Mouse (Mus musculus) midbrain, embryonic 10.5 days (tissue): ENCODE data around the gene Gm20498. TPM values are rescaled to one million over a fixed set of nuclear protein-coding genes. Genes with fewer than 3 reads are reported as not detected.
"Not testable (repeated sequence)": the region's sequence is repeated elsewhere in the genome, so short reads cannot be mapped to it uniquely, and the experiment has no call there.

Experiments
- DNase-seq: peaks from one replicate; pipeline ENCODE4 v3.0.0-alpha.2; 2017; ENCODE audit warnings: low spot score
- H3K27ac ChIP-seq: fragments of 300-500 bp; sonication (generic); replicated peaks from 2 replicates; pipeline ENCODE4 v1.5.1; 2016; ENCODE audit warnings: mild to moderate bottlenecking
- H3K27me3 ChIP-seq: fragments of 300-500 bp; sonication (generic); 2 replicates; pipeline ENCODE4 v1.6.1; 2016; ENCODE audit warnings: low read depth, mild to moderate bottlenecking; ENCODE audit not compliant: poor library complexity, severe bottlenecking
- H3K36me3 ChIP-seq: fragments of 300-500 bp; sonication (generic); 2 replicates; pipeline ENCODE4 v1.6.1; 2016; ENCODE audit warnings: mild to moderate bottlenecking, moderate library complexity
- H3K4me1 ChIP-seq: fragments of 300-500 bp; sonication (generic); 2 replicates; pipeline ENCODE4 v1.6.1; 2016
- H3K4me3 ChIP-seq: fragments of 300-500 bp; sonication (generic); 2 replicates; pipeline ENCODE4 v1.5.1; 2016; ENCODE audit warnings: mild to moderate bottlenecking, moderate library complexity
- H3K9me3 ChIP-seq: fragments of 300-500 bp; sonication (generic); replicated peaks from 2 replicates; pipeline ENCODE4 v1.6.1; 2016; ENCODE audit warnings: mild to moderate bottlenecking
- WGBS: fragments of 180-500 bp; shearing (Covaris S2); methylation state at CpG from one replicate; pipeline ENCODE4 v1.1.7; 2016; 5-methylcytosine and 5-hydroxymethylcytosine counted together
- polyA plus RNA-seq: library from polyadenylated mRNA; unstranded; fragments of >200 nt; fragmentation: Nextera tagmentation; extraction: Ambion mirVana; gene quantifications from 2 replicates; pipeline ENCODE4 v1.2.1, GENCODE M21; 2016

Gm20498 gene
- 29.4 and 30.6 TPM in 2 replicates for polyA plus RNA-seq

GRCm38 (mm10) chr12:81532316-81533028, at the start of gene Gm20498, which contains the start of gene Synj2bp:
Gene Gm20498, minus strand, starts transcription at chr12:81532905.
Gene Synj2bp, minus strand, starts transcription at chr12:81532911.
- peaks cover 20% of the 10 kb centered on the region for H3K4me1 ChIP-seq
- H3K27me3 ChIP-seq: no peaks in the 10 kb centered on the region
- no peaks in the 10 kb centered on the region for H3K9me3 ChIP-seq
- H3K36me3 ChIP-seq: no peaks in the 10 kb centered on the region
- H3K27ac ChIP-seq: peak within 1 kb of the TSS; percentile 85
- DNase-seq: peak; percentile 84
- H3K4me3 ChIP-seq: peak within 1 kb of the TSS; percentile 87
- under 1% methylated on average over 46 of the region's 46 CpGs for WGBS

DNA sequence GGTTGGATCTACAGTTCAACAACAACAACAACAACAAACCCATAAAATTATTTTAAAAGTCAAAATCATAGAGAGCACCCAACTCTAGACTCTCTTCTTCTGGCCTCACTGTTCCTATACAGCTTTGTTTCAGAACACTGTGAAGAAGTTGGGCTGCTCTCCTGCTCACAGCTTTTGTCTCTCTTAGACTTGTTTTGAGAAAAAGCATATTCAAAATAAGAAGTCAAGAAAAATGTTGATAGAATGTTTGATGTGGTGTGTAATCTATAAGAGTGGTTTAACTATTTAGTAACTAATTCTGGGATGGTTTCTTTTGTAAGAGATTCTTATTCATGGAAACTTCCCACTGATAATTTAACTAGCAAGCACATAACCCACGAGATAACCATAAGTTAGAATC, 35.7 kb upstream of the Gm20498 start, which contains the start of gene Adam21:
Adam21 (minus strand) TSS at position 101 of the 400 bp plus-strand sequence.
- 89% methylated on average over 1 of the region's 1 CpGs for WGBS
- Histone ChIP-seq H3K27ac (no peak within 1 kb of the TSS), H3K36me3 (peaks cover 25% of the 10 kb centered on the region), H3K27me3 (no peaks in the 10 kb centered on the region), H3K9me3 (no peaks in the 10 kb centered on the region), H3K4me3 (no peak within 1 kb of the TSS), H3K4me1 (no peaks in the 10 kb centered on the region)
- no peak for DNase-seq

GRCm38 (mm10) chr12:81567931-81568330, 35.2 kb upstream of the Gm20498 start:
- H3K27ac ChIP-seq: no peak overlapping the region
- 91% methylated on average over 5 of the region's 5 CpGs for WGBS
- no peaks in the 10 kb centered on the region for H3K9me3 ChIP-seq
- no peak overlapping the region for H3K4me3 ChIP-seq
- no peaks in the 10 kb centered on the region for H3K27me3 ChIP-seq
- peaks cover 21% of the 10 kb centered on the region for H3K36me3 ChIP-seq
- no peaks in the 10 kb centered on the region for H3K4me1 ChIP-seq
- DNase-seq: no peak

- Histone ChIP-seq H3K36me3 (no peaks in the 10 kb centered on the region), H3K9me3 (no peaks in the 10 kb centered on the region), H3K4me3 (no peak overlapping the region), H3K4me1 (no peaks in the 10 kb centered on the region), H3K27ac (no peak overlapping the region), H3K27me3 (no peaks in the 10 kb centered on the region)
- no peak for DNase-seq
- WGBS: 92% methylated on average over 3 of the region's 3 CpGs
Measured at GRCm38 (mm10) chr12:81564173-81564572, 31.5 kb upstream of the Gm20498 start.

DNA sequence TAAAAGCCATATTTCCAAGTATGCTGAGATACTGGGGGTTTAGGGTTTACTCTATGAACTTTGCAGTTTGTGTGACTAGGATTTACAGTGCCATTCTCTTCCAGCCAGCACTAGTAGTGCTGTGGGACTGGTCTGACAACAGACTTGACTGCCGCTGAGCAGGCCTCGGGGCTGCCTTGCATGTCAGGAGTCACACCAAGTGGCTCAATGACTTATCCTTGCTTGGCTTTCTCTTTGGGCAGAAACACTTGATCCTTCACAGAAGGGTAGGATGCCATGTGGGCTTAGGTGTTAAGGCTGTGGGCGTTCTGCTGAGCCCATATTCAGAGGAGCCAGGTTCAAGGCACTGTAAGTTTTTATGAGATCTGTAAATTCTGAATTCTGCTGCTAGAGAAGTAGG, 16.6 kb upstream of the Gm20498 start:
- Histone ChIP-seq H3K27ac (no peak overlapping the region), H3K9me3 (no peaks in the 10 kb centered on the region), H3K36me3 (no peaks in the 10 kb centered on the region), H3K27me3 (no peaks in the 10 kb centered on the region), H3K4me1 (no peaks in the 10 kb centered on the region), H3K4me3 (no peak overlapping the region)
- DNase-seq: no peak
- 89% methylated on average over 3 of the region's 3 CpGs for WGBS

GRCm38 (mm10) chr12:81547163-81547562, 14.5 kb upstream of the Gm20498 start:
- Histone ChIP-seq H3K36me3 (no peaks in the 10 kb centered on the region), H3K4me1 (no peaks in the 10 kb centered on the region), H3K4me3 (no peak overlapping the region), H3K27ac (no peak overlapping the region), H3K9me3 (no peaks in the 10 kb centered on the region), H3K27me3 (no peaks in the 10 kb centered on the region)
- no peak for DNase-seq
- 74% methylated on average over 4 of the region's 4 CpGs for WGBS

- H3K36me3 ChIP-seq: no peaks in the 10 kb centered on the region
- H3K9me3 ChIP-seq: no peaks in the 10 kb centered on the region
- DNase-seq: no peak
- peaks cover 20% of the 10 kb centered on the region for H3K4me1 ChIP-seq
- WGBS: 42% methylated on average over 4 of the region's 4 CpGs
- H3K27ac ChIP-seq: peak overlapping the region; percentile 85
- H3K27me3 ChIP-seq: no peaks in the 10 kb centered on the region
- peak overlapping the region; percentile 87 for H3K4me3 ChIP-seq
Measured at GRCm38 (mm10) chr12:81533029-81533419, 319 bp upstream of the Gm20498 start.

GRCm38 (mm10) chr12:81530587-81530986, 2.1 kb downstream of the Gm20498 start:
- not testable (repeated sequence) for H3K4me3 ChIP-seq, H3K27me3 ChIP-seq, H3K36me3 ChIP-seq, H3K9me3 ChIP-seq, H3K27ac ChIP-seq, DNase-seq
- 67% methylated on average over 8 of the region's 8 CpGs for WGBS
- H3K4me1 ChIP-seq: peaks cover 20% of the 10 kb centered on the region

DNA sequence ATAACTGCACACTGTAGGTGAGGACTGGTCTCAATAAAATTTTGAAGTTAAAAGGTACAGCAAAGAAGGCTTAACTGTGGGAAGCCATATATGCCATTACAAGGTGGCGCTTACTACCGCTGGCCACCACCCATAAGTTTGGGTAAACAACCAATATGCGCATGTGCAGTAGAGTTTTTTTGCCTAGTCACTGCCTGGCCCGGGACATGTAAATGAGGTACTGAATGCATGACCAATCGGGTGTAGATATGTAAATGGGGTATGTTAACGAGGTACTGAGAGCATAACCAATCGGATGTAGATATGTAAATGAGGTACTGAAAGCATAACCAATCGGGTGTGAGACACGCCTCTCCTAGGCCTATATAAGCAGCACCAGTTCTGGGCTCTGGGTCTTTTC, 35.8 kb downstream of the Gm20498 start:
- 94% methylated on average over 9 of the region's 9 CpGs for WGBS
- H3K4me1 ChIP-seq, H3K27me3 ChIP-seq, H3K4me3 ChIP-seq, H3K9me3 ChIP-seq, H3K27ac ChIP-seq, DNase-seq: not testable (repeated sequence)
- H3K36me3 ChIP-seq: peaks cover 38% of the 10 kb centered on the region

GRCm38 (mm10) chr12:81490491-81490890, 42.2 kb downstream of the Gm20498 start:
- no peaks in the 10 kb centered on the region for H3K9me3 ChIP-seq
- WGBS: 94% methylated on average over 5 of the region's 5 CpGs
- DNase-seq: no peak
- H3K4me1 ChIP-seq: no peaks in the 10 kb centered on the region
- H3K27ac ChIP-seq: no peak overlapping the region
- peaks cover 13% of the 10 kb centered on the region for H3K36me3 ChIP-seq
- H3K4me3 ChIP-seq: no peak overlapping the region
- no peaks in the 10 kb centered on the region for H3K27me3 ChIP-seq

DNA sequence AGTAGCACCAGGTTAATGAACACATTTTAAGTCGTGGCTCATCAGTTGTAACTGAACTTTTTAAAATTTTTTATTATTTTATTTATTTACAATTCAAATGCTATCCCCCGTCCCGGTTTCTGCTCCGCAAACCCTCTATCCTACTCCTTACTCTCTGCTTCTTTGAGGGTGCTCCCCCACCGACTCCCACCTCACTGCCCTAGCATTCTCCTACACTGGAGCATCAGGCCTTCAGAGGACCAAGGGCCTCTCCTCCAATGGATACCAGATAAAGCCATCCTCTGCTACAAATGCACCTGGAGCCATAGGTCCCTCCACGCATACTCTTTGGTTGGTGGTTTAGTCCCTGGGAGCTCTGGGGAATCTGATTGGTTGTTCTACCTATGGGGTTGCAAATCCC, 47.4 kb downstream of the Gm20498 start:
- no peak for DNase-seq
- WGBS: 40% methylated on average over 6 of the region's 6 CpGs
- peaks cover 8% of the 10 kb centered on the region; the same call in 1 of the 2 replicates for H3K4me1 ChIP-seq
- H3K27me3 ChIP-seq: no peaks in the 10 kb centered on the region
- no peaks in the 10 kb centered on the region for H3K9me3 ChIP-seq
- no peaks in the 10 kb centered on the region for H3K36me3 ChIP-seq
- peak overlapping the region; percentile 71 for H3K4me3 ChIP-seq
- peak overlapping the region; percentile 92 for H3K27ac ChIP-seq

GRCm38 (mm10) chr12:81484727-81485191, 47.9 kb downstream of the Gm20498 start, which contains the start of gene Cox16:
Gene Cox16, minus strand, starts transcription at chr12:81485127.
- Histone ChIP-seq H3K9me3 (no peaks in the 10 kb centered on the region), H3K27me3 (no peaks in the 10 kb centered on the region), H3K27ac (peak within 1 kb of the TSS; percentile 92), H3K4me1 (peaks cover 8% of the 10 kb centered on the region; the same call in 1 of the 2 replicates), H3K4me3 (peak within 1 kb of the TSS; percentile 71), H3K36me3 (0 out of 2 replicates have a peak, but pooled peaks cover under 1% of the 10 kb centered on the region)
- peak; percentile 89 for DNase-seq
- under 1% methylated on average over 31 of the region's 31 CpGs for WGBS

DNA sequence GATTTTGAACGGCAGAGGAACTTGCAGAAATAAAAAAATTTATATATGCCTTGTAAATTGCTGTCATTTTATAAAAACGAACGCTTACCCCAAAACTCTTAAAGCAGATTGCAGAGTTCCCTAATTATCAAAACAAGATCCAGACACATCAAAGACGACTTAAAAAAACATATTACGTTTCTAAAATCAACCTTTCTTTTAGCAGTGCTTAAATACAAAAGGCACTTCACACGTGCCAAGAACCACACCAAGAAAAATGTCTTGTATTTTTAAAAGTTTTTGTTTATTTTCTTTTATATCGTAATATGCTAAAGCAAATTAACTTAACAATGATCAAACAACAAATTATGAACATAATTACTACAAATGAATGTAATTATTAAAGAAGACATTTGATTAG, 48.5 kb downstream of the Gm20498 start:
- peaks cover 8% of the 10 kb centered on the region; the same call in 1 of the 2 replicates for H3K4me1 ChIP-seq
- DNase-seq: no peak
- peak overlapping the region; percentile 71 for H3K4me3 ChIP-seq
- no peaks in the 10 kb centered on the region for H3K27me3 ChIP-seq
- 7% methylated on average over 7 of the region's 7 CpGs for WGBS
- no peaks in the 10 kb centered on the region for H3K9me3 ChIP-seq
- peak overlapping the region; percentile 92 for H3K27ac ChIP-seq
- 0 out of 2 replicates have a peak, but pooled peaks cover 5% of the 10 kb centered on the region for H3K36me3 ChIP-seq
